Mouse (Mus musculus): ENCODE measurements around the gene Fbxo11. TPM values are rescaled to one million over a fixed set of nuclear protein-coding genes. Genes with fewer than 3 reads are reported as not detected.
"Not testable (repeated sequence)": the region's sequence is repeated elsewhere in the genome, so short reads cannot be mapped to it uniquely, and the experiment has no call there.

The Fbxo11 gene
- polyA plus RNA-seq, 1 experiment from 2014 or later: 28.1 TPM

- Histone ChIP-seq H3K4me3 (ENCODE audit: low read depth, low read length) (no peak overlapping the region), H3K27ac (ENCODE audit: low read length) (no peak overlapping the region), H3K27me3 (ENCODE audit: control insufficient read depth, insufficient read depth, low read depth, low read length) (no peaks in the 10 kb centered on the region), H3K9ac (ENCODE audit: low read depth, low read length) (no peak overlapping the region), H3K36me3 (ENCODE audit: control insufficient read depth, insufficient read depth, low read length) (peaks cover 44% of the 10 kb centered on the region), H3K9me3 (replicated peaks; ENCODE audit: control insufficient read depth, low read length, poor library complexity, severe bottlenecking) (no peaks in the 10 kb centered on the region), H3K4me1 (ENCODE audit: control insufficient read depth, insufficient read depth, low read length) (no peaks in the 10 kb centered on the region), H3K4me2 (ENCODE audit: low read length) (no peak overlapping the region)
- 82% methylated on average over 1 of the region's 1 CpGs for WGBS
- no peak for ATAC-seq
These were observed 71.8 kb downstream of the Fbxo11 start for GRCm38 (mm10) chr17:87993338-87993737.

- H3K4me2 ChIP-seq (ENCODE audit: low read length): no peak overlapping the region
- H3K4me3 ChIP-seq (ENCODE audit: low read depth, low read length): no peak overlapping the region
- no peak overlapping the region for H3K9ac ChIP-seq (ENCODE audit: low read depth, low read length)
- H3K36me3 ChIP-seq (ENCODE audit: control insufficient read depth, insufficient read depth, low read length): peaks cover 47% of the 10 kb centered on the region
- no peak for ATAC-seq
- 79% methylated on average over 3 of the region's 3 CpGs for WGBS
- no peak overlapping the region for H3K27ac ChIP-seq (ENCODE audit: low read length)
- H3K9me3 ChIP-seq (replicated peaks; ENCODE audit: control insufficient read depth, low read length, poor library complexity, severe bottlenecking): no peaks in the 10 kb centered on the region
- peaks cover 5% of the 10 kb centered on the region for H3K4me1 ChIP-seq (ENCODE audit: control insufficient read depth, insufficient read depth, low read length)
- H3K27me3 ChIP-seq (ENCODE audit: control insufficient read depth, insufficient read depth, low read depth, low read length): no peaks in the 10 kb centered on the region
These were observed 72.9 kb downstream of the Fbxo11 start for GRCm38 (mm10) chr17:87992154-87992553.

GRCm38 (mm10) chr17:87987507-87987906, 77.6 kb downstream of the Fbxo11 start:
- H3K27ac ChIP-seq (ENCODE audit: low read length): no peak overlapping the region
- WGBS: 58% methylated on average over 6 of the region's 6 CpGs
- no peak overlapping the region for H3K4me3 ChIP-seq (ENCODE audit: low read depth, low read length)
- ATAC-seq: no peak; the same call in 1 of the 2 replicates
- peaks cover 47% of the 10 kb centered on the region for H3K36me3 ChIP-seq (ENCODE audit: control insufficient read depth, insufficient read depth, low read length)
- H3K4me2 ChIP-seq (ENCODE audit: low read length): no peak overlapping the region
- H3K4me1 ChIP-seq (ENCODE audit: control insufficient read depth, insufficient read depth, low read length): peaks cover 5% of the 10 kb centered on the region
- H3K27me3 ChIP-seq (ENCODE audit: control insufficient read depth, insufficient read depth, low read depth, low read length): no peaks in the 10 kb centered on the region
- H3K9me3 ChIP-seq (replicated peaks; ENCODE audit: control insufficient read depth, low read length, poor library complexity, severe bottlenecking): no peaks in the 10 kb centered on the region
- H3K9ac ChIP-seq (ENCODE audit: low read depth, low read length): 0 out of 2 replicates have a peak overlapping the region, but pooled peaks have one; percentile 17

- H3K9ac ChIP-seq (ENCODE audit: low read depth, low read length): no peak overlapping the region
- H3K36me3 ChIP-seq (ENCODE audit: control insufficient read depth, insufficient read depth, low read length): peaks cover 40% of the 10 kb centered on the region
- 84% methylated on average over 8 of the region's 8 CpGs for WGBS
- ATAC-seq: peak; percentile 12; the same call in 1 of the 2 replicates
- no peak overlapping the region for H3K27ac ChIP-seq (ENCODE audit: low read length)
- H3K27me3 ChIP-seq (ENCODE audit: control insufficient read depth, insufficient read depth, low read depth, low read length): no peaks in the 10 kb centered on the region
- H3K4me3 ChIP-seq (ENCODE audit: low read depth, low read length): no peak overlapping the region
- no peak overlapping the region for H3K4me2 ChIP-seq (ENCODE audit: low read length)
- H3K9me3 ChIP-seq (replicated peaks; ENCODE audit: control insufficient read depth, low read length, poor library complexity, severe bottlenecking): no peaks in the 10 kb centered on the region
- peaks cover 5% of the 10 kb centered on the region for H3K4me1 ChIP-seq (ENCODE audit: control insufficient read depth, insufficient read depth, low read length)
These were observed 79.2 kb downstream of the Fbxo11 start for GRCm38 (mm10) chr17:87985916-87986315.

- H3K36me3 ChIP-seq (ENCODE audit: control insufficient read depth, insufficient read depth, low read length): peaks cover 38% of the 10 kb centered on the region
These were observed 80.5 kb downstream of the Fbxo11 start for GRCm38 (mm10) chr17:87984440-87985214.

GRCm38 (mm10) chr17:87983313-87983712, 81.8 kb downstream of the Fbxo11 start:
- no peak for ATAC-seq
- Histone ChIP-seq H3K9ac (ENCODE audit: low read depth, low read length) (no peak overlapping the region), H3K27ac (ENCODE audit: low read length) (no peak overlapping the region), H3K36me3 (ENCODE audit: control insufficient read depth, insufficient read depth, low read length) (peaks cover 29% of the 10 kb centered on the region), H3K27me3 (ENCODE audit: control insufficient read depth, insufficient read depth, low read depth, low read length) (no peaks in the 10 kb centered on the region), H3K4me2 (ENCODE audit: low read length) (no peak overlapping the region), H3K4me1 (ENCODE audit: control insufficient read depth, insufficient read depth, low read length) (peaks cover 5% of the 10 kb centered on the region), H3K4me3 (ENCODE audit: low read depth, low read length) (no peak overlapping the region), H3K9me3 (replicated peaks; ENCODE audit: control insufficient read depth, low read length, poor library complexity, severe bottlenecking) (no peaks in the 10 kb centered on the region)
- WGBS: 68% methylated on average over 4 of the region's 4 CpGs

More at GRCm38 (mm10) chr17:87984440-87985214, 80.5 kb downstream of the Fbxo11 start:
- Histone ChIP-seq H3K9me3 (replicated peaks; ENCODE audit: control insufficient read depth, low read length, poor library complexity, severe bottlenecking) (no peaks in the 10 kb centered on the region), H3K27ac (ENCODE audit: low read length) (no peak overlapping the region), H3K9ac (ENCODE audit: low read depth, low read length) (no peak overlapping the region), H3K4me3 (ENCODE audit: low read depth, low read length) (no peak overlapping the region), H3K4me1 (ENCODE audit: control insufficient read depth, insufficient read depth, low read length) (peaks cover 5% of the 10 kb centered on the region), H3K4me2 (ENCODE audit: low read length) (no peak overlapping the region), H3K27me3 (ENCODE audit: control insufficient read depth, insufficient read depth, low read depth, low read length) (no peaks in the 10 kb centered on the region)
- 95% methylated on average over 20 of the region's 20 CpGs for WGBS
- ATAC-seq: no peak

- WGBS: 91% methylated on average over 3 of the region's 3 CpGs
- no peak for ATAC-seq
- H3K36me3 ChIP-seq (ENCODE audit: control insufficient read depth, insufficient read depth, low read length): peaks cover 22% of the 10 kb centered on the region
These were observed 83.0 kb downstream of the Fbxo11 start for GRCm38 (mm10) chr17:87982112-87982511.

GRCm38 (mm10) chr17:87979696-87980095, 85.4 kb downstream of the Fbxo11 start:
- H3K4me3 ChIP-seq (ENCODE audit: low read depth, low read length); H3K27me3 ChIP-seq (ENCODE audit: control insufficient read depth, insufficient read depth, low read depth, low read length); H3K27ac ChIP-seq (ENCODE audit: low read length); H3K9me3 ChIP-seq (replicated peaks; ENCODE audit: control insufficient read depth, low read length, poor library complexity, severe bottlenecking); H3K4me2 ChIP-seq (ENCODE audit: low read length); H3K9ac ChIP-seq (ENCODE audit: low read depth, low read length); ATAC-seq; H3K36me3 ChIP-seq (ENCODE audit: control insufficient read depth, insufficient read depth, low read length); H3K4me1 ChIP-seq (ENCODE audit: control insufficient read depth, insufficient read depth, low read length): not testable (repeated sequence)
- 89% methylated on average over 1 of the region's 1 CpGs for WGBS

More at GRCm38 (mm10) chr17:87982112-87982511, 83.0 kb downstream of the Fbxo11 start:
- Histone ChIP-seq H3K4me2 (ENCODE audit: low read length) (no peak overlapping the region), H3K4me3 (ENCODE audit: low read depth, low read length) (no peak overlapping the region), H3K9me3 (replicated peaks; ENCODE audit: control insufficient read depth, low read length, poor library complexity, severe bottlenecking) (no peaks in the 10 kb centered on the region), H3K9ac (ENCODE audit: low read depth, low read length) (no peak overlapping the region), H3K27ac (ENCODE audit: low read length) (no peak overlapping the region), H3K27me3 (ENCODE audit: control insufficient read depth, insufficient read depth, low read depth, low read length) (no peaks in the 10 kb centered on the region), H3K4me1 (ENCODE audit: control insufficient read depth, insufficient read depth, low read length) (no peaks in the 10 kb centered on the region; the same call in 1 of the 2 replicates)

GRCm38 (mm10) chr17:87976927-87977326, 88.2 kb downstream of the Fbxo11 start:
- not testable (repeated sequence) for H3K27me3 ChIP-seq (ENCODE audit: control insufficient read depth, insufficient read depth, low read depth, low read length); H3K9me3 ChIP-seq (replicated peaks; ENCODE audit: control insufficient read depth, low read length, poor library complexity, severe bottlenecking); H3K36me3 ChIP-seq (ENCODE audit: control insufficient read depth, insufficient read depth, low read length); H3K4me3 ChIP-seq (ENCODE audit: low read depth, low read length); H3K27ac ChIP-seq (ENCODE audit: low read length); H3K4me2 ChIP-seq (ENCODE audit: low read length); ATAC-seq; H3K9ac ChIP-seq (ENCODE audit: low read depth, low read length)
- H3K4me1 ChIP-seq (ENCODE audit: control insufficient read depth, insufficient read depth, low read length): peaks cover 15% of the 10 kb centered on the region
- 95% methylated on average over 4 of the region's 4 CpGs for WGBS

All from midbrain, embryonic 16.5 days (tissue).